Mouse (Mus musculus) mesoderm, embryonic 11.5 days (tissue): ENCODE measurements around the gene Gm13420.

Experiments
- DNase-seq: peaks from one replicate; pipeline ENCODE4 v3.0.0-alpha.2; 2012; ENCODE audit warnings: low read depth, low spot score

Gene Gm13420

DNA sequence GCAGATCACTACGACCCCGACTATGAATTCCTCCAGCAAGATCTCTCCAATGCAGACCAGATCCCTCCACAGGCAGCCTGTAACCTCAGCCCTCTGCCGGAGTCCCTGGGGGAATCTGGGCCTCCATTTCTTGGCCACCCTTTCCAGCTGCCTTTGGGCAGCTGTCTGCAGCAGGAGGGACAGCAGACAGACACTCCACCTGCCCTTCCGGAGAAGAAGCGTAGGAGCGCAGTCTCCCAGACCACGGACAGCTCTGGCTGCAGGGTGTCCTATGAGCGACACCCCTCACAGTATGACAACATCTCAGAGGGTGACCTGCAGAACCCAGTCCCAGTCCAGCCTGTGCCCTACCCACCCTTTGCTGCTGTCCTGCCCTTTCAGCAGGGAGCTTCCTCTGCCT is 49.3 kb downstream of the Gm13420 start:
- no peak for DNase-seq

DNA sequence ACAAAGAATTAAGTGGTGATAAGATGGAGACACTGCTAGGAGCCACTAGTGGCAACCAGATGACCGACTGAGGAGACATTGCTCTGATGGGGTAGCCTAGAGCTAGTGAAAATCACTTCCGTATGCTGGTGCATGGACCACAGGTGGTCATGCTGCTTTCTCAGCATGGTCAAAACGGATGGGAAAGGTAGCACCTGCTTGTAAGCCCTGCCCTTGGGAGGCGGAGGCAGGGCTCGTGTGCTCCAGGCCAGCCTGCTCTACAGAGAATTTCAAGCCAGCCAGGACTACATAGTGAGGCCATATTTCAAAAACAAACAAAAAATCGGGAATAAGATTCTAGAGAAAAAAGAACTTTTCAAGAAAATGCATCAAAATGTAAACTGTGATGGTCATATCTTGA is 50.1 kb downstream of the Gm13420 start:
- no peak for DNase-seq

DNA sequence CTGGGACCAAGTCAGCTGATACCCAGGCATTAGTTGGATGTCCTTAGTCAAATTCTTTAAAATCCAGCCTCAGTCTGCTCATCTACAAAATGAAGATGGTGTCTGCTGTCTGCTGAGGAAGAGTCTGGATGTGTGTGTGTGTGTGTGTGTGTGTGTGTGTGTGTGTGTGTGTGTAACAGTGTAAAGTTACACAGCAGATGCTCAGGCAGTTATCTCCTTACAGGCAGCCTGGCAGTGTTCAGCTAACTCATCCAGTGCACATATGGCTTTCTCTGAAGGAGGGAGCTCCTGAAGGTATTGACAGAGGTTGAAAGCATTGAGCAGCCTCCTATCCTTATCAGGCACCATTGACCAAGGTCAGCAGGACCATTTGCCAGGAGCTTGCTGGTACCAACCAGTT is 50.6 kb downstream of the Gm13420 start:
- DNase-seq = no peak

DNA sequence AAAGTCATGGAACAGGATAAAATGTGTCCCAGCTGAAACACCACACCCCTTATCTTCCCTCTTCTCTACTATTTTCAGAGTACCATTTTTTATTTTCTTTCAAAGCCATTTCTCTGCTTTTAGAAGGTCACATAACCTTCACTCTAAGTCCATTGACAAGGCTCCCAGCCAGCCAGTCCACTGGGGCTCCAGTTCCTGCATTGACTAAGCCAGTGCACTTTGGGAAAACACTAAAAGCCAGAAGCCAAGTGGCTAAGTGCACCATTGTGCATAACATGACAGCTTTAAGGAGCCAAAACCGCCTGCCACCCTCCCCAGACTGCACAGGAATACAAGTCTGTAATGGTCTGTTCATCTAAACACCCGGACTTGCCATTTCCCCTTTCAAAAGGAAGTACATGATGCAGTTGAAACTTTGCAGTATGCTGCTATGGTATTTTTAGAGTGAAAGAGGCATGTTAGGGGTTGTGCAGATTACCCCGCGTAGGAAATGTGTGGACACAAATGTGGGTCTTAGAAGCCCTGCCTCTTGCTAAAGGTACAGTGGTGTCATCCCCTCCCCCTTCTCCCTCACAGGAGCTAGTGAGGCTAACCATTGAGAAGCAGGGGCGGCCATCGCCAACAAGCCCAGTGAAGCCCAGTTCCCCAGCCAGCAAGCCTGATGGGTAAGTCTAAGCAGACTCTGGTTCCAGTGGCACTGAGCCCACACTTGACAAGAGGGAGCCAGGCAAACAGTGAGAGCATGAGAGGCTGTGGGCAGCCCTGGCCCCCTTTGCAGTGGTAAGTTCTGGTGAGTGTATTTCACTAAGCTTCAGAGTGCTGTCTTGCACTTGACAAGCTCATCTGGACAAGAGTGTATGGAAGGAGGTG is 52.8 kb downstream of the Gm13420 start:
- no peak for DNase-seq

DNA sequence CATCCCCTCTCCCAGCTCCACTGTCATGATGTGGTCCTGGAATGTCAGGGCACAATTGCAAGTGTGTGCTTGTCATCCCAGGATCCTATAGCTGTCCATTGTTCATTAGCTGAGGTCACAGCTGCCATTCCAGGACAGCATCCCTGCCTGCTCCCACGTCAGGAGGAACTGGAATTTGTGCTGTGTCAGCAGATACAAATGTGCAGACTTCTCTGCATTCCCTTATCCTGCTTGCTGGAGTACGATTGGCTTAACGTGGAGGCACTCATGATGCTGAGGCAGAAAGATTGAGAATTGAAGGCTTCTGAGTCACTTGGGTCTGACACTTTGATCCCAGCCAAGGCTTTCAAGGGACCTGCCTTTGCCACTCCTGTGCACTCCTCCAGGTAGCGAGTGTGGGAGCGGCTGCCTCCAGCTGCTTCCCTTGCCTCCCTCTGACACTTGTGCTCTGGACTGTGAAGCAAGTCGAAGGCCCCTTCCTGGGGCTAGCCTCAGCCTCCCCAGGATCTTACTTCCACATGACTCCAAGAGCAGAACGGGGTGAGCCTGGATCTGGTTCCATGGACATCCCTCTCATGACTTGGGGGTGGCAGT is 55.2 kb downstream of the Gm13420 start:
- no peak for DNase-seq
